Mouse (Mus musculus) liver, postnatal 0 days (tissue): ENCODE data around the gene Plekha7. TPM values are rescaled to one million over a fixed set of nuclear protein-coding genes. Genes with fewer than 3 reads are reported as not detected.
A peak's percentile ranks its signal among the peaks of the same experiment; 100 is the strongest.

Experiments used
- ATAC-seq: fragments of 200-750 bp; cut with Nextera tagmentation; 2 replicates; pipeline ENCODE4 v1.8.0; 2017; ENCODE audit warnings: mild to moderate bottlenecking, moderate library complexity
- DNase-seq: peaks from one replicate; pipeline ENCODE4 v3.0.0-alpha.2; 2016
- H3K27ac ChIP-seq: fragments of 300-500 bp; sonication (generic); 2 replicates; pipeline ENCODE4 v1.5.1; 2014; ENCODE audit warnings: antibody characterized with exemption, moderate library complexity, mild to moderate bottlenecking, low read depth
- H3K27me3 ChIP-seq: fragments of 300-500 bp; sonication (generic); 2 replicates; pipeline ENCODE4 v1.6.1; 2014; ENCODE audit warnings: low read length, control low read depth, mixed read lengths; ENCODE audit not compliant: insufficient read depth
- H3K36me3 ChIP-seq: fragments of 300-500 bp; sonication (generic); replicated peaks from 2 replicates; pipeline ENCODE4 v1.6.1; 2014; ENCODE audit warnings: mild to moderate bottlenecking, control low read depth, low read length, moderate library complexity, mixed read lengths; ENCODE audit not compliant: insufficient read depth
- H3K4me1 ChIP-seq: fragments of 300-500 bp; sonication (generic); 2 replicates; pipeline ENCODE4 v1.6.1; 2014; ENCODE audit warnings: antibody characterized with exemption, mild to moderate bottlenecking, control low read depth; ENCODE audit not compliant: insufficient read depth
- H3K4me2 ChIP-seq: fragments of 300-500 bp; sonication (generic); 2 replicates; pipeline ENCODE4 v1.6.1; 2014; ENCODE audit warnings: low read depth, mild to moderate bottlenecking, low read length, moderate library complexity, mixed read lengths
- H3K4me3 ChIP-seq: fragments of 300-500 bp; sonication (generic); 2 replicates; pipeline ENCODE4 v1.5.1; 2014; ENCODE audit warnings: low read depth, low read length
- H3K9ac ChIP-seq: fragments of 300-500 bp; sonication (generic); replicated peaks from 2 replicates; pipeline ENCODE4 v1.6.1; 2014; ENCODE audit warnings: mild to moderate bottlenecking, moderate library complexity
- H3K9me3 ChIP-seq: fragments of 300-500 bp; sonication (generic); 2 replicates; pipeline ENCODE4 v1.6.1; 2016; ENCODE audit warnings: mild to moderate bottlenecking, control low read depth, low read length, mixed read lengths
- CTCF ChIP-seq: sonication (generic); IDR thresholded peaks from 2 replicates; pipeline ENCODE4 v1.5.1; 2016; ENCODE audit warnings: antibody characterized with exemption, low read depth
- EP300 ChIP-seq: IDR thresholded peaks from 2 replicates; pipeline ENCODE4 v1.6.1; 2016; ENCODE audit warnings: antibody characterized with exemption, low read depth, mild to moderate bottlenecking
- WGBS: fragments of 180-500 bp; shearing (Covaris S2); extraction: QIAGEN DNeasy Blood & Tissue Kit; methylation state at CpG from one replicate; pipeline ENCODE4 v1.1.7; 2014; ENCODE audit not compliant: insufficient replicate concordance; 5-methylcytosine and 5-hydroxymethylcytosine counted together
- polyA plus RNA-seq: library from polyadenylated mRNA; unstranded; fragments of >200 nt; fragmentation: Nextera tagmentation; extraction: Ambion mirVana; gene quantifications from 2 replicates; pipeline ENCODE4 v1.2.1, GENCODE M21; 2015

Gene Plekha7
- polyA plus RNA-seq, 1 experiment from 2014 or later = 1.8 TPM

DNA sequence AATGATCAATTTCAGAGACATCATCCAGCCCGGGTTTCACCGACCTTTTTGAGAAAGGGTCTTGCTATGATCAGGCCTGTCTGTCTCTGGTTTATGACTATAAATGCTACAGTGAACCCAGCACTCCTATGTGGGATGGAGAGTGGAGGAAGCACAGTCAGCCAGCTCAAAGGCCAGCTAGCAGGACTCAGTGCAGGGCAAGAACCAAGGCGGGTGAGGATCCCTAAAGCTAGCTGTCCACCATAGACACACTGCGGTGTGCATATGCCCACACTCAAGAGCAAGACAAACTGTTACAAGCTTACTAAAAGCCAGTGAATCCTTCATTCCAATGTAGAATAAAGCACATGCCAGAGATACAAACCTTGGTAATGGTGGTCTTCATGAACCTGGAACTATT lies 21.7 kb upstream of the Plekha7 start:
- H3K4me2 ChIP-seq = no peak overlapping the region
- ATAC-seq = no peak
- 89% methylated on average over 4 of the region's 4 CpGs for WGBS

DNA sequence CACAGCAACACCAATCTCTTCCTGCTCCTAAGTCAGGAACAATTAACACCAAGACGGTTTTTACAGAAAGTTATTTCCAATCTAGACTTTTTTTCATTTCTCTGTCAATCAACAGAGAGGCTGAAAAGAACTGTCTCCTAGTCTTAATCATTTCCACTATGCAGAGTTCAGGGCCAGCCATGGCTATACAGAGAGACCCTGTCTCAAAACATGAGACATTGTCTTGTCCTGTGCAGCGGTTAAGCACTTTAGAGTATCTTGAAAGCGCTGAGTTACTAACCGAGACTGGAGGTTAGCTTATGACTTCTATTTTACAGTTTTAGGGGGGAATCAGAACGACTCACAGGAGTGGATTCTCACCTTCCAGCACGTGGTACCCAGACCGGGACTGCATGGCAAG lies 20.6 kb upstream of the Plekha7 start:
- 70% methylated on average over 7 of the region's 7 CpGs for WGBS
- H3K36me3 ChIP-seq = peaks cover 30% of the 10 kb centered on the region
- H3K4me2 ChIP-seq = no peak overlapping the region
- no peak overlapping the region for H3K27ac ChIP-seq
- DNase-seq (no peak), ATAC-seq (no peak)
- TF ChIP-seq EP300 (no peak), CTCF (no peak)
- no peak overlapping the region for H3K4me3 ChIP-seq
- no peaks in the 10 kb centered on the region for H3K9me3 ChIP-seq
- no peaks in the 10 kb centered on the region for H3K27me3 ChIP-seq
- peaks cover 11% of the 10 kb centered on the region for H3K4me1 ChIP-seq
- H3K9ac ChIP-seq = no peak overlapping the region

More for the DNA sequence above, 21.7 kb upstream of the Plekha7 start:
- DNase-seq = no peak
- Histone ChIP-seq H3K4me3 (no peak overlapping the region), H3K9me3 (no peaks in the 10 kb centered on the region), H3K9ac (no peak overlapping the region), H3K36me3 (peaks cover 30% of the 10 kb centered on the region), H3K27me3 (no peaks in the 10 kb centered on the region), H3K4me1 (peaks cover 16% of the 10 kb centered on the region), H3K27ac (no peak overlapping the region)
- TF ChIP-seq EP300 = no peak
- no peak for TF ChIP-seq CTCF

DNA sequence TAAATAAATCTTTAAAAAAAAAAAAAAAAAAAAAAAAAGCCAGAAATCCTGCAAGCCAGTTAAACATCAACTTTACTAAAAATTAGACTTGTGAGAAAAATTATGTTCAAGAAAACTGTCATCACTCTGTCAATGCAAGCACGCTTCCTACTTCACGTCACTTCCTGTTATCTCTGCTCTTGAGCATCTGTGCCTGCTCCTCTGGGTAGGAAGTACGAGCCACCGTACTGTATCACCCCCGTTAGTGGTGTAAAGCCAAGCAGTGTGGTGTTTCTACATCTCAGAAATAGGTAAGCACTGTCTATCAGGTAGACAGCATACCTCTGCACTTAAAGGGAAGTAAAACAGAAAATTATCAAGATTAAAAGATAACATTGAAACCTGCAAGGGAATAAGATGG lies 19.7 kb upstream of the Plekha7 start:
- Histone ChIP-seq H3K9ac (no peak overlapping the region), H3K9me3 (no peaks in the 10 kb centered on the region), H3K4me1 (peaks cover 10% of the 10 kb centered on the region), H3K27ac (no peak overlapping the region; the same call in 1 of the 2 replicates), H3K4me2 (no peak overlapping the region), H3K36me3 (peaks cover 30% of the 10 kb centered on the region), H3K27me3 (no peaks in the 10 kb centered on the region), H3K4me3 (no peak overlapping the region)
- DNase-seq (no peak), ATAC-seq (no peak)
- TF ChIP-seq EP300 (no peak), CTCF (no peak)
- 43% methylated on average over 5 of the region's 5 CpGs for WGBS

DNA sequence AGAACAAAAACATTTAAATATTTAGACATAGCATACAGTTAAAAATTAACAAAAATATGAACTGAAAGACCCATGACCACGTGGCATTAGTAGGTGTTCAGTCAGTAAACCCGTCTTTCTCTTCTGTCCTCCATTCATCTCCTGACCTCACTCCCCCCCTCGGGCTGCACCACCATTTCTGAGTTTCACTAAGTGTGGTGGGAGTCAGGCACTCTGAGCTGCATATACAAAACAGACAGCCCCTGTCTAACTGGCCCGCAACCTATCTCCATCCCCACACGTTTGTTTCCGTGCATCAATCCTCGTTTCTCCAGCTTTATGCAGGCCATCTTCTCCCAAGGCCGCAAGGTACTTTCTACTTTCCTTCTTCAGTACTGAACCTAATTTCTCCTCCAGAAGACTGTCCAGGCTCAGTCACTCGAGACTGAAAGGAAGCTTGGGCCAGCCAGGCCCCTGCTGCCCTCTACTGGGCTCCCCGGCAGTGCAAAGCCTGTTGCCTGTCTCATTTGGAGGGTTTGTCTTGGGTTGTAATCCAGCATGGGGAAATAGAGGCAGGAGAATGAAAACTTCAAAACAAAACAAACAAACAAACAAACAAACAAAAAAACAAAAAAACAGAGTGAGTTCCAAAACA lies 15.3 kb upstream of the Plekha7 start:
- DNase-seq = peak; percentile 73
- no peak overlapping the region for H3K27ac ChIP-seq
- peak; percentile 86 for TF ChIP-seq CTCF
- TF ChIP-seq EP300 = no peak
- no peaks in the 10 kb centered on the region for H3K9me3 ChIP-seq
- H3K27me3 ChIP-seq = no peaks in the 10 kb centered on the region
- H3K4me1 ChIP-seq = peaks cover 3% of the 10 kb centered on the region; the same call in 1 of the 2 replicates
- 31% methylated on average over 10 of the region's 10 CpGs for WGBS
- H3K4me2 ChIP-seq = peak overlapping the region; percentile 41; the same call in 1 of the 2 replicates
- no peak overlapping the region for H3K9ac ChIP-seq
- no peak overlapping the region for H3K4me3 ChIP-seq
- no peaks in the 10 kb centered on the region for H3K36me3 ChIP-seq
- peak; percentile 68 for ATAC-seq

DNA sequence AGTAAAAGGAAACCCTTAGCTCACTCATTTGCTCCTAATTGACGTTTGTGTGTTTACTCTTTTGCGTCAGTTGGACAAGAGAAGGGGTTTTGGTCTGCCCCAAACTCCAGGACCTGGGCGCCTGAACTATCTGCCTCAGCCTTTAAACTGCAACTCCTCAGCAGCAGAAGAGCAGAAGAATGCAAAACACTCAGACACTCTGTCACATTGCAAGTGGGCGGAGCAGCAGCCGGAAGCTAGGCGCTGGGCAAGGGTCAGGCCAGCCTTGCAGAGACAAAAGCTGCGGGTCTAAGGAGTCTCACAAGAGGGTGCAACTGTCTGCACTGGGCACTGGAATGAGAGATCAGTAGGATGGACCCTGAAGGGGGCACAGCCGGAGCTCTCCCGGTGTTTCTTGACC lies 1.3 kb upstream of the Plekha7 start:
- WGBS = 15% methylated on average over 9 of the region's 9 CpGs
- H3K9me3 ChIP-seq = no peaks in the 10 kb centered on the region
- peak overlapping the region; percentile 3; the same call in 1 of the 2 replicates for H3K27ac ChIP-seq
- peak overlapping the region; percentile 62 for H3K4me2 ChIP-seq
- H3K9ac ChIP-seq = no peak overlapping the region
- H3K36me3 ChIP-seq = no peaks in the 10 kb centered on the region
- peaks cover 7% of the 10 kb centered on the region for H3K4me1 ChIP-seq
- H3K4me3 ChIP-seq = peak overlapping the region; percentile 33
- TF ChIP-seq CTCF = no peak
- no peak for TF ChIP-seq EP300
- no peak for ATAC-seq
- peak; percentile 40 for DNase-seq
- peaks cover 20% of the 10 kb centered on the region for H3K27me3 ChIP-seq

DNA sequence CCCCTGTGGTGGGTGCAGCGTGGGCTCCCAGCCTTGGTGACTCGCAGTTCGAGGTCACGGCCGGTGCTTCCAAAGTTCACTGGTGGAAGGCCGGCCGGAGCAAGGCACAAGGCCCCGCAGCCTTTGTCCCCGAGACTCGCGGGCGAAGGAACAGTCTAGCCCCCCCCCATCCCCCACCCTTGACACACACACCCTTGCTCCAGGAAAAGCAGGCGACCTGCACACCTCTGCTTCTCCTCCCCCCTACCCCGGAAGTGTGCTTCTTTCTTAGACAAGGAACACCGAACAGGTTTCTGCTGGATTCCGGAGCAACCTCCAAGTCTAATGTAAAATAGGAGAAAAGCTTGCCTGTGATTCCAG lies 436 bp upstream of the Plekha7 start:
- no peaks in the 10 kb centered on the region for H3K36me3 ChIP-seq
- H3K4me1 ChIP-seq = peaks cover 7% of the 10 kb centered on the region
- 0 out of 2 replicates have a peak overlapping the region, but pooled peaks have one; percentile 74 for H3K27ac ChIP-seq
- peak overlapping the region; percentile 95 for H3K4me2 ChIP-seq
- DNase-seq (no peak), ATAC-seq (peak; percentile 9; the same call in 1 of the 2 replicates)
- H3K27me3 ChIP-seq = peaks cover 20% of the 10 kb centered on the region
- H3K9ac ChIP-seq = peak overlapping the region; percentile 60
- peak overlapping the region; percentile 75 for H3K4me3 ChIP-seq
- 8% methylated on average over 15 of the region's 16 CpGs for WGBS
- TF ChIP-seq CTCF = no peak
- no peak for TF ChIP-seq EP300
- H3K9me3 ChIP-seq = no peaks in the 10 kb centered on the region
